Mouse (Mus musculus) liver (tissue): Measurements from ENCODE around the gene Atp2a1.
"Not testable (repeated sequence)": the region's sequence is repeated elsewhere in the genome, so short reads cannot be mapped to it uniquely, and the experiment has no call there.

ENCODE experiments used
- DNase-seq: peaks from one replicate; pipeline ENCODE4 v3.0.0-alpha.2; 2020; ENCODE audit warnings: mixed read lengths

Gene Atp2a1

GRCm38 (mm10) chr7:126463004-126463403 is at the start of gene Atp2a1:
Gene Atp2a1, minus strand, starts transcription at chr7:126463108.
- DNase-seq: no peak

- no peak for DNase-seq
Observed at GRCm38 (mm10) chr7:126511287-126511686, 48.4 kb upstream of the Atp2a1 start.

GRCm38 (mm10) chr7:126507126-126507778 is 44.3 kb upstream of the Atp2a1 start:
- DNase-seq: no peak

GRCm38 (mm10) chr7:126504913-126505312 is 42.0 kb upstream of the Atp2a1 start:
- DNase-seq: no peak

GRCm38 (mm10) chr7:126503273-126503878 is 40.5 kb upstream of the Atp2a1 start, which contains the start of gene Atxn2l:
Gene Atxn2l, minus strand, starts transcription at chr7:126503437.
- peak; percentile 99 for DNase-seq

GRCm38 (mm10) chr7:126502751-126503150 is 39.8 kb upstream of the Atp2a1 start:
- no peak for DNase-seq

GRCm38 (mm10) chr7:126502023-126502741 is 39.3 kb upstream of the Atp2a1 start:
- DNase-seq: peak; percentile 96

- DNase-seq: no peak
Observed at GRCm38 (mm10) chr7:126501684-126502022, 38.7 kb upstream of the Atp2a1 start.

GRCm38 (mm10) chr7:126499416-126499815 is 36.5 kb upstream of the Atp2a1 start:
- no peak for DNase-seq

GRCm38 (mm10) chr7:126497966-126498365 is 35.1 kb upstream of the Atp2a1 start:
- no peak for DNase-seq

GRCm38 (mm10) chr7:126496475-126496874 is 33.6 kb upstream of the Atp2a1 start:
- DNase-seq: no peak

- peak; percentile 22 for DNase-seq
Observed at GRCm38 (mm10) chr7:126494120-126494519, 31.2 kb upstream of the Atp2a1 start.

- DNase-seq: no peak
Observed at GRCm38 (mm10) chr7:126491973-126492372, 29.1 kb upstream of the Atp2a1 start.

- DNase-seq: no peak
Observed at GRCm38 (mm10) chr7:126491005-126491404, 28.1 kb upstream of the Atp2a1 start.

- DNase-seq: not testable (repeated sequence)
Observed at GRCm38 (mm10) chr7:126487617-126488385, 24.9 kb upstream of the Atp2a1 start.

GRCm38 (mm10) chr7:126487052-126487483 is 24.2 kb upstream of the Atp2a1 start, which contains the start of gene Tufm:
Gene Tufm, plus strand, starts transcription at chr7:126487361.
- peak; percentile 91 for DNase-seq

GRCm38 (mm10) chr7:126482392-126482871 is 19.5 kb upstream of the Atp2a1 start:
- DNase-seq: peak; percentile 91

GRCm38 (mm10) chr7:126481699-126482098 is 18.8 kb upstream of the Atp2a1 start:
- no peak for DNase-seq

- peak; percentile 89 for DNase-seq
Observed at GRCm38 (mm10) chr7:126474993-126475581, 12.2 kb upstream of the Atp2a1 start, which contains the start of gene Sh2b1. Gene Sh2b1, minus strand, starts transcription at chr7:126475424.

GRCm38 (mm10) chr7:126474486-126474955 is 11.6 kb upstream of the Atp2a1 start:
- peak; percentile 27 for DNase-seq

- no peak for DNase-seq
Observed at GRCm38 (mm10) chr7:126473470-126474086, 10.7 kb upstream of the Atp2a1 start.

GRCm38 (mm10) chr7:126472713-126473112 is 9.8 kb upstream of the Atp2a1 start:
- DNase-seq: no peak
